Mouse (Mus musculus) monocyte, adult 5-6 weeks (primary cell): ENCODE data around the gene Slc16a6. TPM values are rescaled to one million over a fixed set of nuclear protein-coding genes. Genes with fewer than 3 reads are reported as not detected.
"Not testable (repeated sequence)": the region's sequence is repeated elsewhere in the genome, so short reads cannot be mapped to it uniquely, and the experiment has no call there.

Experiments used
- ATAC-seq: fragments of 153-309, 156-312 bp; replicated peaks from 2 replicates; pipeline ENCODE4 v1.8.0; 2017; ENCODE audit warnings: mild to moderate bottlenecking; ENCODE audit not compliant: low TSS enrichment, insufficient number of reproducible peaks, severe bottlenecking, poor library complexity, low FRiP score
- total RNA-seq: library from RNA; stranded (forward); fragments of 200-1000, 200-491, 200-594 nt; gene quantifications from 3 replicates; pipeline ENCODE4 v1.2.3, GENCODE M21; 2017

The Slc16a6 gene
- total RNA-seq = 9.1 to 20.3 TPM (median 11.3 TPM) in 3 replicates

- ATAC-seq = peak; percentile 81
These were observed at the start of gene Slc16a6, which contains the start of gene Arsg for GRCm38 (mm10) chr11:109473171-109474085. Slc16a6 (minus strand) TSS chr11:109473598. Arsg (plus strand) TSS chr11:109473374.

DNA sequence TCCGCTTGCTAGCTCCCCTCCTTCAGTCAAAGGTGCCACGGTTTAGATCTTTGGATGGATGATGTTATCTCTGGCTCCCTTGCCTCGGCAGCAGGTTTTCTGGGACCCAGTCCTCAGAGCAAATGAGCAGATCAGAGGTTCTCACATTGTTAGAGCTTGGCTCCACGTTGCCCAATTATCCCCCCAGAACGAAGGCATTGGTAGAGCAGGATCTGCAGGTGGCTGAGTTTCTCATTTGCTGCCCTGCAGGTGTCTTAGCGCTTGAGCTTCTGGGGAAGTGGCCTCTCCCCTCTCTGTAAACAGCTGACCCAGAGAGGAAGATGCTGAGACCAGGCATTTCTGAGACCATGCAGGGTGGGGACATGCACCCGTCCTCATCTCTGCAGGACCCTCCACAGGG is 47.6 kb upstream of the Slc16a6 start:
- no peak for ATAC-seq

- no peak for ATAC-seq
These were observed 44.4 kb upstream of the Slc16a6 start for GRCm38 (mm10) chr11:109517816-109518215.

- no peak for ATAC-seq
These were observed 43.9 kb upstream of the Slc16a6 start for GRCm38 (mm10) chr11:109517330-109517729.

DNA sequence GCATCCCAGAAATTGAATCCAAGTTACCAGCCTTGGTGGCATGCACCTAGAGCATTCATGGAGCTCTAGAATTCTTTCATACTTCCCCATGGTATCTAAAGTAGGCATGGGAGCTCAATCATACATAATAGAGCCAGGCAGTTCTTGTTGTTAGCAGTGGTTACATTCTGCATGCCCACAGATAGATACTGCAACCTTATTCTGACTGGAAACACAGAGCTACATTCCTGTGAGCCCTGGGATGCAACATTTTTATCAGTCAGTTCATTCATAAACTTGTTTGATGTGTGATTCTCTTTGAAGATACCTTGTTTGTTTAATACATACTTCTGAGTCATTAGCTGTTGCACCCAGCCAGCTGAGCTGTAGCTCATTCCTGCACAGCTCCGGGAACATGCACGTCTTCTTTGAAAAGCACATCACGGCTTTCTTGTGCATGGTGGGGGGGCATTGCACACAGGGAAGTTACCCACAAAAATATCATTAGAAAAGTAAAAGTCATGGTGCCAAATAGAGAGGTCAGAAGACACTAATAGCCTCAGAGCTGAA is 40.7 kb upstream of the Slc16a6 start:
- no peak for ATAC-seq

GRCm38 (mm10) chr11:109512995-109513675 is 39.7 kb upstream of the Slc16a6 start:
- ATAC-seq = no peak

DNA sequence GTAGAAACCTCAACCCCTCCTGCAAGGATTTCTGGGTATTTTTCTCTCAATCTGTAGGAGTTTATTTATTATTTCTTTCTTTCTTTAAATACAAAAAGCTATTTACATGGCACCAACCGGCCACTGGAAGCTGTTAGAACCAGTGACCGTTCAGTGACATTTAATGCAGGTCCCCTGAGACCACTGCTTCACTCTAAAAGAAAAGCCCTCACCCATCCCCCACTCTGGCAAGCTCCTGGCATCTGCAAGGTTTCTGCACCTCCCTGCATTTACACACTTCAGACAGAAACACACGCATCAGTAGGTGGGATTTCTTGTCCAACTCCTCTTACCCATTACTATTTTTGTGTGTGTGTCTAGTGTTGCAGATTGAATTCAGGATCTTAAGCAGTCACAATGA is 33.7 kb upstream of the Slc16a6 start:
- ATAC-seq = no peak

DNA sequence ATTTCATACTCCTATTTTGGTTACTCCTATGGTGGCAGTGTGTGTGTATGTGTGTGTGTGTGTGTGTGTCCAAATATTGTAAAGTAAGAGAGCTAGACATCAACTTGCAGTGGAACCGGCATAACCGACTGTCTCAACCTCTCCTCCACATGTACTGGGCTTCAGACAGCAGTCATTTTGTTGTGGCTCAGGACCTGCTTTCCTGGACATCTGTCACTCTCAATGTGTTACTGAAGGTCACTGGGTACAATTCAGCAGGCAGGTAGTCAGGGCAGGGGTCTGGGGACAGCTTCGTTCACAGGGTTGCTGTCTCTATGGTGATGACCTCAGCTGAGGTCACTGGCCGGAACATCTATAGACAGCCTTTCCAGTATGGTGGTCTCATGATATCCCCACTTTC is 32.4 kb upstream of the Slc16a6 start:
- no peak for ATAC-seq

DNA sequence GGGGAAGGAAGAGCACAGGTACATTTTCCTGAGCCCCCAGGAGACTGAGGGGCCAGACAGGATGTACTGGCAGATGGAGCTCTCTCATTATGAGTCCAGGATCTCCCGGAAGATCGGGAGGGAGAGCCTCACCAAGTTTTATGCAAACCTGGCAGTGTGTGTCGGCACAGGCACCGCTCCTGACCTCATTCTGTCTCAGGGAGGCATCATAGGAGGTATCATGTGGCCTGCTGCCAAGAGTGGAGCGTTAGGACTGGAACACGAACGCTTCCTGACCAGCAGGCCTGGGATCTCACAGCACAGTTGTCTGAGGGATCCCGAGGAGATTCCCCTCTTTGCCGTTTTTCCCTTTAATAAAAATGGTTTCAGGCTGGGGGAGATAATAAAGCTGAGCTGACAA is 31.6 kb upstream of the Slc16a6 start:
- no peak for ATAC-seq

GRCm38 (mm10) chr11:109500206-109500605 is 26.8 kb upstream of the Slc16a6 start:
- ATAC-seq = no peak

GRCm38 (mm10) chr11:109497990-109498389 is 24.6 kb upstream of the Slc16a6 start:
- no peak for ATAC-seq

DNA sequence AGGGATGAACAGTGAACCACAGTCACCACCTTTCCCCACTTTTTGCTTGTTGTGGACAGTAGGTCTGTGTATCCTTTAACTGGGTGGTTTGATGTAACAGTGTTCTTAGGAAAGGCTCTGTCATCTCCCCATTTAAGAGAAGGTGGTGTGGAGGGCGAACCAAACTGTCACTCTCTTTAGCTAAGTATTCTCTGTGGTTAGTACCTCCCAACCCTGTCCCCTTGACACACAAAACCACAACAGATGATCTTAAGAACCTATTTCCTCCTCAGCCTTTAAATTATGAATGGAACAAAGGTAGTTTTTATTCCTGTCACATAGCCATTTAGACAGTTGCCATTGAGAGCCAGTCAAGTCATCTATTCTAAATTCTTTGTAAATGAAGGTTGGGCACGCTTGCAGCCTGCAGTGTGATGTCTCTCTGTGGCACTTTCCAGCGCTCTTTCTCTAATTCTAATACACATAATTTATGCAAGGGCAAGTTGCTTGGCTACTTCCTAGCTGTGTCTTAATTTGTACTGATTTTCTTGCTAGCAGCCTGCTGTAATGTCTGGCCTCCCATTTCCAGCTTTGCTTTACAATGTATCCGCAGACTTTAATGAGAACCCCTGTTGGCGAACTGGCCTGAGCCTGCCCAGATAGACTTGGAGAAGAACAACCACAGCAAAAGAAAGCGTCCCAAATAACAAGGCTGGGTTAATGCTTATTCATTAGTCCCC is 23.8 kb upstream of the Slc16a6 start:
- ATAC-seq = no peak

DNA sequence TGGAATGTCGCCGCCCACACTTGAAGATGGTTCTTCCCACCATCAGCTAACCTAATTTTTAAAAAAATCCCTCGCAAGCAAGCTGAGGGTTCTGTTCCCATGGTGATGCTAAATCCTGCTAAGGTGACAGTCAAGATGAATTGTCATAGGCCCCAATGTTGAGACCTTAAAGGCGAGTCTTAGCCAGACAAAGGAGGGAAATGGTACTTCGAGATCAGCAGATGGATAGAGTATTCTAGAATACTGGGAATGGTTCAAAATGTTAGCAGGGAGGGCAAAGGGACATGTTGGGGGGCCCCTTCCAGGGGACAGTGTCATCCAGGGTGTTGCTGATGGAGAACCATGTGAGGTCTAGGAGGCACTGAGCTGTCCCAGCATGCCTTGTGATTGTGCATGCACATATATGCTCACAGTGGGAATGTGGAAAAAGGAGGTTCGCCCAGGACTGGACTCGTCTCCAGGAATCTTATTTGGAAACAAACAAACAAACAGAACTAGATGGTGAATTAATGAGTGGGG is 23.1 kb upstream of the Slc16a6 start:
- ATAC-seq = no peak

GRCm38 (mm10) chr11:109495771-109496474 is 22.5 kb upstream of the Slc16a6 start:
- no peak for ATAC-seq

GRCm38 (mm10) chr11:109494890-109495770 is 21.7 kb upstream of the Slc16a6 start:
- peak; percentile 45; the same call in 1 of the 2 replicates for ATAC-seq

- not testable (repeated sequence) for ATAC-seq
These were observed 19.6 kb upstream of the Slc16a6 start for GRCm38 (mm10) chr11:109492847-109493464.

DNA sequence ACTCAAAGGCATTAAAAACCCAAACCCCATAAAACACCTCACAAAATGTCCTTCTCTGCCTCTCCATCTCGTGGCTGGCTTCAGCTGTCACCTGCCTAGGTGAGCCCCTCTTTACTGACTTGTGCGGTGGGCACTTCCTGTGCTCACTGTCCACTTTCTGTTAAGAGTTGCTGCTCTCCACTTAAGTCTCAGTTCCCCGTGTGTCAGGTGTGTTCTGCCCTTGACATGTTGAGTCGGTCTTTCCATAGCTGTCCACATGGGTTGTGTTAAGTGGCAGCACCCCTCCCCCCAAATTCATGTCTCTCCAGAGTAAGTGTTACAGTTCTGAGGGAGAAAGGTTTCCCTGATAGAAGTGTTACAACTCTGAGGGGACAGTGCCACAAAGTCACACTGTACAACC is 18.4 kb upstream of the Slc16a6 start:
- ATAC-seq = no peak
